Mouse (Mus musculus) retina, embryonic 14.5 days (tissue): Measurements from ENCODE around the gene Skap2.

Experiments
- DNase-seq: peaks from one replicate; pipeline ENCODE4 v3.0.0-alpha.2; 2015; ENCODE audit warnings: low spot score

Skap2 gene

DNA sequence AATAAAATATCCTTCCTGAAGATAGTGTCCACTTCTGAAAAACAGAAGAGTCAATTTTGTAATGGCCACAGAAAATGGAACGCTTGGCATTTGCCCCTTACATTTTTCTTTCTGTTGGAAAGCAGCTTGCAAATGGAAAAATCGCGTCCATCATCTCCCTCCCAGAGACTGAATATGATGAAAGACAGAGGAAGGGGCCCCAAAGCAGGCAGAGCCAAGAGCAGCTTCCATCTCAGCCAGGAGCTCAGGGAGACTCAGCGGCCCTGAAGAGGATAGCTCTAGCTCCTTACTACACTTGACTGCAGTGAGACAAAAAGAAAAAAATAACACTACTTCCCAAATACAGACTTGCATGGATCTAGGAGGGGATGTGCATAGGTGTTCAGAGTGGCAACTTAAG is 122.5 kb downstream of the Skap2 start:
- DNase-seq = no peak

DNA sequence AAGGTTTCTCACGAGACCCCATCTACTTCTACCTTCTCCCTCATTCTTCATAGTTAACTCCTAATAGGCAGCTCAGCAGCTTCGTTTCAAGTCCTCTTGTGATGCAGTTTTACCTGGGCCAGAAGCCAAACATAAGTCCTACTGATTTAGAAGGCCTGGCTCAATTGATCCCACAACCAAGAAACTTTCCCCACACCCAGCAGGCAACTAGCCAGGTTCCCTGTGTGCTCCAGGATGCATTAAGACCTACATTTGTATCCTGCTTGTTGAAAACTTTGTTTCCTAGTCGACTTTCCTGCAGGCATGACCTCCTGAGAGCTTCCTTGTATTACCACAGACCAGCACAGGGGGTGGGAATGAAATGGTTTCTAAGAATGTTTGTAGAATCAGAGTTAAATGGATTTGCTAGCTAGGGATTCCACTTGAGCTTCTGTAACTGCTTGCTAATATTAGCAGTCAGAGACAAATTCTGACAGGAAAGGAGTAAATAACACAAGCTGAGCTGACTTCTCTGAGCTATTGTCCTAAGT is 125.4 kb downstream of the Skap2 start:
- no peak for DNase-seq

DNA sequence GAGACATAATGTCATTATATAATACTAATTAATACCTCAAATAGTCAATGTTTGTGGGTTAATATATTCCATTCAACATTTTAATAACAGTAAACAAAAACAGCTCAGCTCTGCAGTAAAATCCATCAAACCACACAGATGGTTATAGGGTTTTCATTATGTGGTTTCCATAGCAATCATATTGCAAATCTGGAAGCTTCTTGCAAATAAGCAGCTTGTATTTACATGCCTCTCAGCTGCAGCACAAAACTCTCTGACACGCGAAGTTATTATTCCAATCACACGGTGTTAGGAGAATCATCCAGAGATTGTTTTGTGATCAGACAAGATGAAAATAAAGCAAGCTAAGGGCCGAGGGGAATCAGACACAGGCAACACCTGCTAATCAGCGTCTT is 129.5 kb downstream of the Skap2 start:
- DNase-seq = no peak

DNA sequence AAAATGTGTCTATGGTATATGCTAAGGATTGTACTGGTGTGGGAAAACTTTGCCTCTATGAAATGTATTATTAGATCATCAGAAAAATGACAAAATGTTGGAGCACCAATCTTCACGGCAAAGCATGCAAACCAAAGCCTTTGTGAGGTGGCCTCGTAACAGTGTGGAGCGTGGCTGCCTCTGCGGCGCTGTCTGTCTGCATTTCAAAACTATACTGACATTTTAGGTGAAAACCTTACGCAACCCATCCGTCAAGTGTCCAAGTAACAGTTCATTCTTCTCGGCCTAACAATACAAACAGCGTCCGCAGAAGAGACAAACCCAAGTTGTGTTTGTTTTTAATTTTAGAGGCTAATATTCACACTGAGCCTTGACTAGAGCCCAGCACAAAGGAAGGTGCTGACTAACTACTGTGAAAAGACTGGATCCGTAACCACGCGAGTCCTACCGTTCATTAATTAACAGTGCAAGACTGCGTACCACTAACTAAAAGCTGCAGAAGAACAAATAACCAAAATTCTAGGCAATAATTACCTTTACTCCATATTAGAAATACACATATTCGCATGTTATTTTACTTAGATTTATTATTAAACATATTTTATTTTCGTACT is 130.0 kb downstream of the Skap2 start:
- no peak for DNase-seq

DNA sequence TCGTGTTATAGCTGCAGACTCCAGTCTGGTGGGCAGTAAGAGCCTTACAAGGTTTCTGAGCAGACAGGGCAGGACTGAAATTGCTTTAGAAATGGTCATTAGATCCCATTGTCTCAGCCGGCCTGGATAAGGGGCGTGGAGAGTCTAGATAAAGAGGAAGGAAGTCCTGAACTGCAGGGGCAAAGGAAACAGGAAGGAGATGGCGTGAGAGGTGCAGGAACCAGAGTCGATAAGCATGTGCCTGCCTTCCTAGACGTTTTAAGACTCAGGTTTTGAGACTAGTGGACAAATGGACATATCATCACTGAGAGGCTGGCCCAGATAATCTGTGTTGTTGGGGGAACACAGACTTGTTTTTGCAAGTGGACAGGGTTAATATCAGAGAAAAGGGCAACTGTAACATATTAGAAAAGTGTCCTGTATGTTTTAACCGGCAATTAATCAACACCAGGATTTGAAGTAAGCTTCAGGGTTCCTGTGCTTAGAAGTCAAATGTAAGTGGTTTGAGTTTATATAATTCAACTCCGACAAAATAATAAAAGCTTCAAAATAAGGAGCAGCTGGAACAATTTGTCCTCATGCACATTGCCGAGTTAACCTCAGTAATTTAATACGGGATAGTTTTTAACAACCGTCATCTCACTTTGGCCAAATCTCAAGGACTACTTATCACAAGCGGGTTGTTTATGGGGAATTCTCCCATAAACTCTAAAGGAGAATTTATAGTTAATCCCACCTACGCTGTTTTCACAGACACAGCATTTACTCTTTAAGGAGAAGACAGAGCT is 131.0 kb downstream of the Skap2 start:
- DNase-seq = no peak

DNA sequence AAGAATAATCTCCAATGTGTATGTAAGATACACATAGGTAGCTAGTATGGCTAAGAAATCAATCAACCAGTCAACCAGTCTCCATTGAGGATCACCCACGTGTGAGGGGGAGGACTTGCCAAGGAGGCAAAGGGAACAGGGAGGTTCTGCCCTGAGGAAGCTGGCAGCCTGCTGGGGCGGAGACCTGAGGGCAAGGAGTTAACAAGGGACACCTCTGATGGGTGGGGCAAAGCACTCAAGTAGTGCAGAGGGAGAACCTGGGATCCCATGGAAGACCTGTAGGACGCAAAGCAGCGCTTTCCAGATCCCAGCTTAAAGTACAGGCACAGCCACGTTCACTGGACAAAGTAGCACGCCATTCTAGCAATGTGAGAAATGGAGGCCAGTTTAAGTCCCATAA is 131.6 kb downstream of the Skap2 start:
- no peak for DNase-seq

DNA sequence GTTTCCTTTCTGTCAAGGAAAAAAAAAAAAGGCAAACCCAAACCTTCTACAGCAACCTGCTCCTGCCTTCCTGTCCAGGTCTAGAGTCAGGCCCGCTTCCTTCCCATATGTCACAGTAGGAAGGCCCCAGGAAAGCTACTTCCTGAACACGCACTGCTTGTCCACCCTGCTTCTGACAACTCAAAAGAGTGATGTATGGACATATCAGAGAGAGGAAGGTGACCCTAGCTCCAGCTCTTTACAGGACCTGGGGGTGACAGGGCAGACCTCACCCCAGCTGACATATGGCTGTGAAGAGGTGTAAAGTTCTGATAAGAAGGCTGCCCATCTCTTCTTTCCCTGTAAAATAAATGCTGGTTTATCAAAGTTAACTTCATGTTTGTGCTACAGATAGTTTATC is 133.8 kb downstream of the Skap2 start:
- DNase-seq = no peak

DNA sequence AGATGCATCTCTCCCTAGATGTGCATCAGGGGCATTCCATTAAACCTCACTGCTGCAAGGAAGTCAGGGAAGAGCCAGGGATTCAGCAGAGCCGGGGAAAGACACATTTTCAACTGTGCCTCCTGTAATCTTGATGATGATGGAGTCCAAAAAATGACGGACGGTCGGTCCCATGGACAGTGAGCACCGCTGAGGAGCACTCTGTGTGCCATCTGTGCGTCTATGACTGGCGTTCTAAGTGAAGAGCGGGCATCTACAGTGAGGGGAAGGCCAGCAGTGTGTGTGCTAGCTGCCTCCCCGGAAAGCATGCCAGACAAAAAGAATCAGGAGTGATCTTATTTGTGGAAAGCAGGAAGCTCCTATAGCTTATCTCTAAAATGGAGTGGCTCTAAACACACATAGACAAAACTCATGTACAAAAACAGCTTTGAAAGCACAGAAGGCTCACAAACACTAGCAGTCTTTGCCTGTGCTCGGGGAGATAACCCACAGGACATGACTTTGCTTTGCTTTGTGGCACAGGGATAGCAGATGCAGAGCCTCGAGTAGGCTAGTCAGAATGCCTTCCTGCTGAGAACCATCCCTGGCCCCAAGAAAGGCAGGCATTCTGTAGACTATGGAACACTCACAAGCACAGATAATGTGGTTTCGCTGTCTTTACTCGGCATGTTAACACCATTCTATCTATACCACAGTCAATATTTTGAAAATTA is 135.4 kb downstream of the Skap2 start:
- DNase-seq = no peak

DNA sequence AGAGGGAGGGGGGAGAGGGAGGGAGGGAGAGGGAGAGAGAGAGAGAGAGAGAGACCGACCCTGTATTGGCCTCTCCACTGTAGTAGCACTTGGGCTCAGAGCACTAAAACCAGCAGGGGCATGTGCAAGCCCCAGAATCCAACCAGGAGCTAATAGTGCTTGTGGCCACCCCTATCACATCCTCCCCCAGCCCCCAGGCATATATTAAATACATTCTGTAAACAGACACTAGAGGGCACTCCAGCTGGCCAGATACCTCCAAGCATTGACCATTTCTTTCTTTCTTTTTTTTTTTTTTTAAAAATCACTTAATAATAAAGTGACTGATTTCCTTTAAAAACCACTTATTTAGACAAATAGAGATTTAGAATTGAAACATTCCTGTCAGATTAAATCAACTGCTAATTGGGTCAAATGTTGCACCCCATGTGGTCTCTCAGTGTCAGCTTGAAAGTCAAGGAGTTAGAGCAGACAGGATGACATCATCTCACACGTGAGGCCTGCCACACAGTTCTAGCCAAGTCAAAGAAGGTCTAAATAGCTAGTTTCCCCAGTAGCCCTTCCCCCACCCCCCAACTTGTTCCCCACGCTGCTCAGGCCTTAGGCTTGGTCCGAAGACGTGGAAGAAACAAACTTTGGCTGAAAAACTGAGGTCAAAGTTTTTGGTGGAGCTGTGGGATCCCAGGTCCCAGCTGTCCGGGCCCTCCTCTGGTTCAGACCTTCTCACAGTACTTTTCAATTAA is 136.3 kb downstream of the Skap2 start:
- DNase-seq = peak; percentile 72

DNA sequence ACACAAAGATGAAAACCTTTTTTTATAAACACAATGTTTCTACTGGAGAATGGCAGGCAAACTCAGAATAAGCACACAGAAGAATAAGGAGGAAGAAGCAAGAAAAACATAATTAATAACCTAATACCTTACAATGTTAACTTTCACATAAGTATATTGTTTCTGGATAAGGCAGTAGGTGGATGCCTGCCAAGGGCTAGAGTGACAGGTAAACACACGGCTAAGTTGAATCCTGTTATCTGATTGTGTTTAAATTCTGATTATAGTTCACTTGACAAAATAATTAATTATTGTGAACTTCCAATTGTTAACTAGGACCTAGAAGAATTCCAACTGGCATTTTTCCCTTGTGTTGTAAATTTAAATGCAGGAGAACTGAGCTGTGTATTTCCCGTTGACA is 138.3 kb downstream of the Skap2 start:
- no peak for DNase-seq

DNA sequence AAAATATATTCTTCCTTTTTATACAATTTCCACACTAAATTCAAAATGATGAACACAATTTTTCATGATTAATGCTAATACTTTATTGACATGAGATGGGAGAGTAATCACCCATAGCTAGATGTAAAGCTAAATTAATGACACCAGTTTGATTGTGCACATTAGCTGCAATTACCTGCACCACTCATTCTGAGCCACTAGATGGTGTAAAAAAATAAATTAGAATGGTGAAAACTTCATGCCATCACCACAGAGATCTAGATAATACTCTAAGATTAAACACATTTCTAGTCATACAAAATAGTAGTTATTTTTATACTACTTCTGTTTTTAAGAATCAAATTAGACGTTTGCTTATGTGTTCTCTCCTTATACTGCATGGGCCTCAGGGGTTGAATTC is 141.2 kb downstream of the Skap2 start:
- DNase-seq = peak; percentile 71

DNA sequence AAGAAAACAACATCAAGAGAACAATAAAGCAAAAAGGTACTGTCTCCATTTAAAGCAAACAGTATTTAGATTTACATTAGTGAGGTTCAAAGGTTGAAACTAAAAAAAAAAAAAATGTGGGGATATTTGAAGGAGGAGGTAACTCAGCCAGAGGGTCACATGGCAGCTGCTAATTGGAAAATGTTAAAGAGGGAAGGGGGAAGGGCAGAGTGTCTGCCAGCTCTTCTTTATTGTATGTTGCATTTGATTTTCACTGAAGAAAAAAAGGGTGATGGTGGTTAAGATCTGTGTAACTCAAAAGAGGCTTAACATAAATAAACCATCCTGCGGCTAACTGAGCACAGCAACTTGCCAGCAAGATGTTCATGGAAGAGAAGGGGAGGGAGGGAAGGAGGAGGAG is 142.1 kb downstream of the Skap2 start:
- no peak for DNase-seq

DNA sequence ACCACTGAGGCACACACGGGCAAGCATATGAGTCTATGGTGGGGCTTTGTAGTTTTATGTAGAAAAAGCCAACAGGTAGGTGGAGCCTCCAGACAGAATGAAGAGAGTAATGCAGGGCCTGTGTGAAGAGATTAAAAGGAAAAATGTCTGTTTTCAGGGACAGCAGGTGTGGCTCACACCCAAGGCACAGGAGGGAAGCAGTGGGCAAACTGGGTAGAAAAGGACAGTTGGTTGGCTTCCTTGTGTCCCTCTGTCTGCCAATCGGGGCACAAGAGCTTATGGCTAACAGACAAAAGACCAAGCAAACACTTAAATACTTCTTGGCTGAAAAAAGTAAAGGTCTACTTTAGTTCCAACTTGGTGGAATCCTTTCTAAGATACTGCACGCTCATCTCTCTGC is 145.8 kb downstream of the Skap2 start:
- no peak for DNase-seq

DNA sequence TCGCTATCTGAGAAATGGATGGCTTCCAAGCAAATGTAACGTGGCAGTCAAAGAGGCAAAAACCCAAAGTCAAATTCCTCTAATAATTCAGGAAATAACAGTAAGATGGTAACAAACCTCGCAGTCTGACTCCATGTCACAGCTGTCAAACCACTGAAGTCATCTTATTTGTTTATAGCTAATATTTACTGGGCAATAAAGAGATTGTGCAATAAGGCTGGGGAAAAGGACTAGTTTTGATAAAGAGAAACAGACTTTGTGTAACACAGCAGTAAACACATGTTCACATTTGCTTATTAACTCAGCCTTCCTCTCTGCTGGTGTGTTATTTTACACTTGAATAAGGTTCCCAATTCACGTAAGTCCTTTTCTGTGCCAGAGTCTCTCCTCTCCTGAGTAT is 148.8 kb downstream of the Skap2 start:
- no peak for DNase-seq

DNA sequence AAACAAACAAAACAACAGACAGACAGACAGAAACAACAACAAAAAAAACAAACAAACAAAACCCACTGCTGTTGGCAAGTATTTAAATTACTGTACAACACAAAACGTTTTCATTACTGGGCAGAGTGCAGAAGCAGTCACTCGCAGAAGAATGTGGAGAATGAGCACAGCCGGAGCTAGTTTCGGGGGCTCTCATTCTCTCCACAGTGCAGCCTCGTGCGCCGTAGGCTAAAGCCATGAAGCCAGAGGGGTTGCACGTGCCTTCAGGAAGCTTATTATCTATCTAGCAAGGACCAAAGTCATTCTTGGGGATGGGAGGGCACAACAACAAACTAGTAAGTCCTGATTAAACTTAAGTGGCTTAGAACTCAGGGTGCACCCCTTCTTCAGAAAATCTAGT is 152.0 kb downstream of the Skap2 start:
- no peak for DNase-seq

DNA sequence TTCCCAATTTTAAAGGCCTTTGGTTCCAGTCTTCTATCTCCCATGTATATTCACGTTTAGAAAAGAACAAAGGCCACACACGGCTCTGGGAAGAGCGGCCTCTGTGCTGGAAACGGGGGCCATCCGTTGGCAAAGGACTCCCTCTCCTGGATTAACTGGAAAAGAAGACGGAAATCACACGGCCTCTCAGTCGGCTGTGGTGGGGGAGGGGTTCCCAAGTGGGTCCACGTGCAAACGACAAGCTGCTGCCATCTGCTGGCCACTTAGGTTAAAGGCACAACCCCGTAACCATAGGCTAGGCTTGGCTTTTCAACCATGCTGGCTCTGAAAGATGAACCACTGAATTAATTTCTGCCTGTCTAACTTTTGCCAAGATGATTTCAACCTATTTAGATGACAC is 154.5 kb downstream of the Skap2 start:
- peak; percentile 99 for DNase-seq

DNA sequence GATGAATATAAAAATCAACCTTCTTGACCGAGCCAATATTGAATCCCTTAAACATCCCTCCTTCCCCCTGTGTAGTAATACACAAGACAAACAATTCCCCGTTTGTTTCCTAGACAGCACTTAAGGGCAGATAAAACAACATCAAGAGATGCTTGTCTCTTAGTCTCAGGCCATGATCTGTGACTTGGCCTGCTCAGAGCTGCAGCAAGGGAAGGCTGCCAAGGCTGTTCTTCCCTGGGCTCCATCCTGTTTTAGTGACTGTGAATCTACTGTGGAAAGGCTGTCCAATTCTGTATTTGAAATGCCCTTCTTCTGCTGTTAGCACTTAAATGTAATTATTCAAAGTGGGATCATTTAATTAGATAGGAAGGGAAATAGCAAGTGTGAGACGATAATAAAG is 159.1 kb downstream of the Skap2 start:
- DNase-seq = no peak

DNA sequence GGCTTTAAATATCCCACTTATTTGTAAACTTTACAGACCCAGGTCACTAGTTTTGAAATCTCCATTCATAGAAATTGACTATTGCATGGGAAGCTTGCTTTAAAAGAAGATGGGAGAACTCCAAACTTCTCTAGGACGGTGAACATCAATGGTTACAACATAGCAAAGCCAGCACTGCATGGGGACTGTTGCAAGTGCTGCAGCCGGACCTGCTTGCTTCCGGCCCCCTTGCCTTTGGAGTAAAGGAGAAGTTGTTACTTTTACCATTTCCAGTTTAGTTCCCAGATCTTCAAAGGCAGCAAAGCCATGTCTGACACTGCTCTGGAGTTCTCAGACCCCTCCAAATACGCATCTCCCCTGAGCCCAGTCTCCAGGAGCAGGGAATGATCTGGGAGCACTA is 159.7 kb downstream of the Skap2 start:
- no peak for DNase-seq

DNA sequence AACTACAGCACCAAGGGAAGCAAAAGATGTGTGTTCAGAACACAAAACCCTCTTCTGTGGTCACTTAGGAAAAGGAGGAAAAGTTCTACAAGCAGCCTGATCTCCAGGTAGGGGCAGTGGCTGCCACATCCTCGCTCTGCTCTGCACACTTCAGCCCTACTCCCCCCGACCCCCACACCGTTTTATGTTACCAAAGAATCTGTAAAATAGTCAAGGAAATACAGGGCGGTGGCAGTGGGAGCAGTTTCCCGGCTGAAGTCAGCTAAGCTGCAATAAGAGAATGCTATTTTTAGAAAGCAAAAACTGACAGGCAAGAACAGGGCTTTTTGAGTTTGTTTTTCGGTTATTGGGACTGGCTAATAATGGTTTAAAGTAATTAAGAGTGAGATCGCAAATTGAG is 160.8 kb downstream of the Skap2 start:
- no peak for DNase-seq

DNA sequence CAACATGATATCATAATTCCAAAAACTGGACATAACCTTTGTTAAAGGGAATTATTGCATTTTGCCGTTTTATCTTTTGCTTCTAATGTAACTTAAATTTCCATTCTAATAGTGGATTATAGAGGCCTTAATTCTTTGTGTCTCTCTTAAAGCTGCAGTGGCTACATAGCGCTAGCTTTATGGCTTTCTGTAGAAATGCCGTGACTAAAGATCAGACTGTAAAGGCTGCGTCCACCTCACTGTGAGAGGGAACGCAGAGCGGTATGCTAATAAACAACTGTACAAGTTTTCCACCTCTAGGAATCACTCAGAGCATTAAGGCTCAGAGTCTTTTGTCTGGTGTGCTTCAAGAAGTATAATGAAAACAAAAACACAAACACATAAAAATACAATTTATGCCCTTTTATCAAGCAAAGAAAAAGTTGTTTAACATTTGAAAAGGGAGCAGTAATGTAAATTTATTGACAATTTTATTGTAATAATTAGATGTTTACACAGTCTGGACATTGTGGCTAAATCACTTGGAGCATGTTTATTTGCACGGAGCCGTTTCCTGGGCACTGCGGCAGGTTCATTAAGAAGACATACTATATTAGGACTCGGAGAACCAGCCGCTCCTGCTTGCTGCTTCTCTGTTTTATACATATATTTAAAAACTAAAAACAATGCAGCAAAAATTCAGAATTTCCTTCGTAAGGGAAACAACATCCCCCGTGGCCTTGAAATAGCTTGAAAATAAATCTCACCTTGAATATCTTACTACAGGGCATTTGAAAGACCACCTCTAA is 162.1 kb downstream of the Skap2 start:
- DNase-seq = no peak

DNA sequence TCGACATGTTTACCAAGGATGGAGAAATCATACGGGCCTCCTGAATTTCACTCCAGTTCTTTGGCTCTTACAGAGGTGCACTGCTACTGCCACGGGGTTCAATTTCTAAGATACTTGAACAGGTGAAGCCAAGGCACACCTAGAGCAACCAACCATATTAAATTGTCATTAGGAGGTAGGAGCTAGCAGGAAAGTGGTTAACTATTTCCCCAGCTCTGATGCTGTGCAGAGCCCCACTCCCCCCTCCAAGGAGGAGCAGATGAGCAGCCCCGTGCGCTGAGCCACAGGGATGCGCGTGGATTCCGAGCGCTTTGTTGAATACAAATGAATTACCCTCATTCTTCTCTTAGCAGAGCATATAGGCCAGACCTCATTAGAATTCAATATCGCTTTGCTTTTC is 162.8 kb downstream of the Skap2 start:
- DNase-seq = no peak

DNA sequence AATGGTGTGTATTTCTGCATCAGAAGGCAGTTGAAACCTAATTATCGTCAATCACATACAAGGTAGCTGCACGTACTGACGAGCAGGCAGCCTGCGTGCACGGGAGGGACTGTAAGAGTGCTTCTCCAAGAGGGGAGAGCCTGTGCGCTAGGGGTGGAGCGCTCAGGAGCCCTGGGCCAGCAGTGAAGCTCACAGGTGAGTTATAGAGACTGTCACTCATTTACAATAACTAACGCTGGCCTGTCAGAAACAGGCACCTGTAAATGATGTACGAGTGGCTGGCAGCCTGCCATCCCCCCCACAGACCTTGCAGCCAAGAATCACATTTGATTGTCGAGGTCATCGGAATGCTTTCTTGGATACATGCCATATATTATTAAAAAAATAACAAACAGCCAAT is 168.2 kb downstream of the Skap2 start:
- DNase-seq = no peak
